In the genomic region with DNA sequence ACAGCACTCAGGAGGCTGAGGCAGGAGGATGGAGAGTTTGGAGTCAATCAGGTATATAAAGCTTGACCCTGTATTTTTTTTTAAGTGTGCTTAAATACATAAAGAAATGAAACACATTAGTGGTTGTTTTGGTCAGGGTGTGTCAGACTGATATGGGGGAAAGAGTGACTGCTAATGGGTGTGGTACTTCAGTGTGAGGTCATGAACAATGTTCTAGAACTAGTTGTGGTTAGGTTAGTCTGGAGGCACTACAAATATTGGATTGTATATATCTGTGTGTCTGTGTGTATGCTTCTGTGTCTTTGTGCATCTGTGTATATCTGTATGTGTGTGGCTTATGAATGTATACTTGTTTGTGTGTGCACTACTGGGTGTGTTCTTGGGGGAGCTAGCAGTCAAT, we compare ENCODE assay signal across 25 mouse cellular contexts. TPM values are rescaled to one million over a fixed set of nuclear protein-coding genes. Genes with fewer than 3 reads are reported as not detected.
DNase-seq lines count a peak whose midpoint lies in the region; ATAC-seq lines count a peak whose summit lies in the region.
"Had no signal": no experiment of that assay in that cellular context is flagged by ENCODE, and none has a peak within 500 bp of the region (broad histone marks: within the 10 kb centered on the region; RNA-seq: fewer than 3 reads in every experiment).

No protein-coding gene starts in this region.

- DNase-seq in liver, embryonic 13.5 days, result no peak
- DNase-seq in liver, embryonic 11.5 days (ENCODE audit: low spot score), result no peak
- DNase-seq in spleen, postnatal 36 days (ENCODE audit: low spot score in 2 of 2), result no peak
- no peak for DNase-seq in lung, postnatal 4 days
- no peak for DNase-seq in hindbrain, embryonic 10.5 days (ENCODE audit: low spot score)
- DNase-seq: adrenal gland, adult 2 months; adrenal gland, postnatal 25 days; cerebellum, adult 11 months; cerebellum, adult 8-10 months; cerebellum, postnatal 36 days; embryo, embryonic 11 days; gastrocnemius, postnatal 14 days; heart, adult 2 months; heart, postnatal 14 days had no signal

- H3K4me3 ChIP-seq in liver, embryonic 13.5 days (replicated peaks), result no peak overlapping the region
- H3K4me3 ChIP-seq in liver, embryonic 11.5 days (ENCODE audit: low read depth, low read length), result no peak overlapping the region
- no peak overlapping the region for H3K4me3 ChIP-seq in liver, embryonic 15.5 days (replicated peaks)
- H3K4me3 ChIP-seq in hindbrain, embryonic 10.5 days, result no peak overlapping the region
- H3K4me3 ChIP-seq: embryonic facial prominence, embryonic 12.5 days; forebrain, embryonic 15.5 days; heart, adult 2 months; heart, embryonic 15.5 days had no signal

- no peak overlapping the region for H3K9ac ChIP-seq in liver, embryonic 13.5 days
- no peak overlapping the region for H3K9ac ChIP-seq in liver, embryonic 11.5 days (ENCODE audit: low read depth, low read length)
- no peak overlapping the region for H3K9ac ChIP-seq in liver, embryonic 15.5 days
- H3K9ac ChIP-seq: embryonic facial prominence, embryonic 12.5 days; forebrain, embryonic 15.5 days; heart, embryonic 15.5 days; hindbrain, embryonic 14.5 days had no signal

- no peaks in the 10 kb centered on the region for H3K27me3 ChIP-seq in liver, embryonic 13.5 days
- H3K27me3 ChIP-seq in liver, embryonic 11.5 days (replicated peaks; ENCODE audit: control insufficient read depth, insufficient read depth, low read length), result no peaks in the 10 kb centered on the region
- no peaks in the 10 kb centered on the region for H3K27me3 ChIP-seq in liver, embryonic 15.5 days
- H3K27me3 ChIP-seq in hindbrain, embryonic 10.5 days (ENCODE audit: insufficient read depth, poor library complexity, severe bottlenecking), result no peaks in the 10 kb centered on the region
- H3K27me3 ChIP-seq: embryonic facial prominence, embryonic 12.5 days; forebrain, embryonic 15.5 days; heart, embryonic 15.5 days; Patski had no signal

- H3K4me2 ChIP-seq in liver, embryonic 13.5 days, result no peak overlapping the region
- H3K4me2 ChIP-seq in liver, embryonic 11.5 days, result no peak overlapping the region
- H3K4me2 ChIP-seq in liver, embryonic 15.5 days, result no peak overlapping the region
- H3K4me2 ChIP-seq: embryonic facial prominence, embryonic 12.5 days; forebrain, embryonic 15.5 days; heart, embryonic 11.5 days; heart, embryonic 15.5 days; hindbrain, embryonic 14.5 days had no signal

- no peak overlapping the region for H3K27ac ChIP-seq in liver, embryonic 13.5 days
- no peak overlapping the region for H3K27ac ChIP-seq in liver, embryonic 11.5 days (ENCODE audit: low read depth, low read length)
- H3K27ac ChIP-seq in liver, embryonic 15.5 days (replicated peaks), result no peak overlapping the region
- H3K27ac ChIP-seq in hindbrain, embryonic 10.5 days, result no peak overlapping the region
- H3K27ac ChIP-seq: embryonic facial prominence, embryonic 12.5 days; forebrain, embryonic 15.5 days; heart, adult 2 months; heart, embryonic 15.5 days; hindbrain, embryonic 14.5 days had no signal

- no peaks in the 10 kb centered on the region for H3K36me3 ChIP-seq in liver, embryonic 13.5 days
- H3K36me3 ChIP-seq in liver, embryonic 11.5 days (ENCODE audit: control insufficient read depth, insufficient read depth, low read length), result no peaks in the 10 kb centered on the region
- no peaks in the 10 kb centered on the region for H3K36me3 ChIP-seq in liver, embryonic 15.5 days (replicated peaks)
- no peaks in the 10 kb centered on the region for H3K36me3 ChIP-seq in hindbrain, embryonic 10.5 days
- H3K36me3 ChIP-seq: embryonic facial prominence, embryonic 12.5 days; forebrain, embryonic 15.5 days; heart, embryonic 15.5 days had no signal

- ATAC-seq in liver, embryonic 13.5 days (ENCODE audit: low read depth), result peak; percentile 69; the same call in 1 of the 2 replicates
- no peak; the same call in 1 of the 2 replicates for ATAC-seq in liver, embryonic 11.5 days (replicated peaks; ENCODE audit: low FRiP score)
- ATAC-seq in liver, embryonic 15.5 days (ENCODE audit: insufficient read depth), result peak; percentile 37; the same call in 1 of the 2 replicates
- ATAC-seq in megakaryocyte-erythroid progenitor cell, adult 5-6 weeks (replicated peaks; ENCODE audit: low FRiP score, low TSS enrichment, poor library complexity, severe bottlenecking), result peak; percentile 84
- ATAC-seq: forebrain, embryonic 15.5 days; Patski had no signal

- peaks cover 9% of the 10 kb centered on the region for H3K4me1 ChIP-seq in liver, embryonic 13.5 days (replicated peaks)
- no peaks in the 10 kb centered on the region; the same call in 1 of the 2 replicates for H3K4me1 ChIP-seq in liver, embryonic 11.5 days (replicated peaks; ENCODE audit: control insufficient read depth, insufficient read depth, low read length)
- 0 out of 2 replicates have a peak, but pooled peaks cover 4% of the 10 kb centered on the region for H3K4me1 ChIP-seq in liver, embryonic 15.5 days (replicated peaks)
- H3K4me1 ChIP-seq in hindbrain, embryonic 10.5 days (replicated peaks), result no peaks in the 10 kb centered on the region; the same call in 1 of the 2 replicates
- H3K4me1 ChIP-seq: embryonic facial prominence, embryonic 12.5 days; forebrain, embryonic 15.5 days; heart, embryonic 15.5 days had no signal

- H3K9me3 ChIP-seq in liver, embryonic 13.5 days (replicated peaks), result no peaks in the 10 kb centered on the region
- no peaks in the 10 kb centered on the region; the same call in 1 of the 2 replicates for H3K9me3 ChIP-seq in liver, embryonic 11.5 days (ENCODE audit: control insufficient read depth, low read length)
- H3K9me3 ChIP-seq in liver, embryonic 15.5 days (replicated peaks), result no peaks in the 10 kb centered on the region
- peaks cover 16% of the 10 kb centered on the region for H3K9me3 ChIP-seq in hindbrain, embryonic 10.5 days
- H3K9me3 ChIP-seq: heart, embryonic 15.5 days had no signal

RNA-seq across cellular contexts. Expression of a gene that starts 39.5 kb away (rescaled TPM):
- polyA plus RNA-seq in liver, embryonic 13.5 days (2015; fragmentation: Nextera tagmentation; extraction: Ambion mirVana), result not detected in 2 replicates
- polyA plus RNA-seq in liver, embryonic 11.5 days (2014; fragmentation: Nextera tagmentation; extraction: Ambion mirVana), result not detected in 2 replicates
- not detected in 2 replicates for polyA plus RNA-seq in liver, embryonic 15.5 days (2015; fragmentation: Nextera tagmentation; extraction: Ambion mirVana)
- total RNA-seq in megakaryocyte-erythroid progenitor cell, adult 5-6 weeks (2014; fragmentation: Nextera tagmentation), result not detected in 2 replicates
- total RNA-seq in megakaryocyte-erythroid progenitor cell, adult 5-6 weeks (2017), result not detected in 2 replicates
- not detected in 2 replicates for polyA plus RNA-seq in hindbrain, embryonic 10.5 days (2016; fragmentation: Nextera tagmentation; extraction: Ambion mirVana)
- total RNA-seq: gastrocnemius, postnatal 14 days; heart, adult 2 months; heart, postnatal 14 days; hematopoietic stem cell, adult 5-6 weeks had no signal
- polyA plus RNA-seq: adrenal gland, adult 2 months; C2C12; embryonic facial prominence, embryonic 12.5 days; forebrain, embryonic 11.5 days; forebrain, embryonic 15.5 days; heart, adult 2 months; heart, embryonic 11.5 days; heart, embryonic 15.5 days; hindbrain, embryonic 14.5 days; Patski had no signal
